Mouse (Mus musculus) spleen, adult 2 months (tissue): ENCODE data around the gene Jade2.

Source experiments
- CTCF ChIP-seq: fragments of 200-500 bp; IDR thresholded peaks from 2 replicates; pipeline ENCODE4 v1.5.1; 2011; ENCODE audit warnings: mild to moderate bottlenecking, inconsistent platforms; ENCODE audit not compliant: insufficient read depth, insufficient read length, insufficient replicate concordance; ENCODE audit errors: extremely low read depth
- POLR2A ChIP-seq: fragments of 200-500 bp; IDR thresholded peaks from 2 replicates; pipeline ENCODE4 v1.6.1; 2011; ENCODE audit warnings: low read depth, low read length, inconsistent platforms

GRCm38 (mm10) chr11:51843898-51844297 lies 13.6 kb downstream of the Jade2 start:
- TF ChIP-seq CTCF (no peak), POLR2A (no peak)
